Mouse (Mus musculus) spleen, adult 12 weeks (tissue): Measurements from ENCODE around the gene Pitpnb.

Source experiments
- DNase-seq: peaks from one replicate; pipeline ENCODE4 v3.0.0; 2022; ENCODE audit warnings: low spot score

Pitpnb gene

DNA sequence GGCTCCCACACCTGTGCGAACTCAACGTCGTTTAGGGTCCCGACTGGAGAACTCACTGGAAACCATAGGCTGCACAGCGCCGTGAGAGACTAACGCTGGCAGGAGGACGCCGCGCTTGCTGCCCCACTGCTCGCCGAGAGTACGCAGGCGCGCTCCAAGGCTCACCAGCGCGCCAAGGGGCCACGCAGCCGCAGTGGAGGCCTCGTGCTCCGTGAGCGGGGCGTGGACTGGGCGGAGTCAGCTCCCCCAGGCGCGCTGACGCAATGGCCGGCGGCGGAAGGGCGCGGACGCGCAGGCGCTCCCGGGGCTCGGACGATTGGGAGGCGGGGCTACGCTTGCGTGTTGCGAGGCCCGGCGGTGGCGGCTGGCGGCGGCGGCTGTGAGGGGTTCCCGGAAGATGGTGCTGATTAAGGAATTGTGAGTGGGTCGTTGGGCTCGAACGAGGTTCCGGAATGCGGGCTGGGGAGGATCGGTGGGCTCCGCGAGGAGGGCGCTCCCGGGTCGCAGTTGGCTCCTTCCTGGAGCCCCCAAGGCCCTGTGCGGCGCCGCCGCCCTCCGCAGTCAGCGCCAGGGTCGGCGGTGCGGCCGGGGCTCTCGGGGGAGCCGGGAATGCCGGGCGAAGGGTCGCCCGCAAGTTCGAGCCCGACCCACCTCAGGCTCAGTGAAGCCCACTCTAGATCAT lies at the start of gene Pitpnb:
Gene Pitpnb, plus strand, starts transcription at position 347 of the 682 bp plus-strand sequence.
- peak; percentile 98 for DNase-seq

DNA sequence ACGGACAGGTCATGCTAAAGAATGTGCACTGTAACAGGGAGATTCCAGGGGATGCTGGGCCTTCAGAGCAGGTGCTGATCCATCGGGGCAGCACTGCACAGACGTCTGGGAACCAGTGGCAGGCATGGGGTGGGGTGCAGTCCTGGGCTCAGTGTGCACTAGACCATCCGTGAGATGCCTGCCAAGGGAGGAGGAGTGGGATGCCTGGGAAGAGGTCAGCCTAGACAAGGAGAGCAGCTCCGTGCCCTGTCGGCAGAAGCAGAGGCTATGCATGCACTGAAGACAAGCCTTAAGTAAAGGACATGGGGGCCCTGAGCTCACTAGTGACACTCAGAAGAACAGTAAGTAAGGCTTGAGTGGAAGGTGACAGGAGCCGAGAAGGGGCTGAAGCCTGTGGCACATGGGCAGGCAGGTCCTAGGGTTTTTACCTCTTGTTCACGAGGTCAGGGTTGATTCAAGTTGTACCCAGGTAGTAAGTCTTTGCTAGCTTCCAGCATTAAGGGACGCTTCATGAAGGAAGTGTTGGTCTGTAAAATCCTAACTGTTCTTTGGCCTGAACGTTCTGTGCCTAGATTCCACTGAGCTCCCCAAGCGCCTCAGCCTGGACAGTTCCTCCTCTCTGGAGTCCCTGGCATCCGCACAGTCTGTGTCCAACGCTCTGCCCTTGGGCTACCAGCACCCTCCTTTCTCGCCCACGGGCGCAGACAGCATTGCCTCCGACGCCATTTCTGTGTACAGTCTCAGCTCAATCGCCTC lies 46.0 kb upstream of the Pitpnb start:
- no peak for DNase-seq

DNA sequence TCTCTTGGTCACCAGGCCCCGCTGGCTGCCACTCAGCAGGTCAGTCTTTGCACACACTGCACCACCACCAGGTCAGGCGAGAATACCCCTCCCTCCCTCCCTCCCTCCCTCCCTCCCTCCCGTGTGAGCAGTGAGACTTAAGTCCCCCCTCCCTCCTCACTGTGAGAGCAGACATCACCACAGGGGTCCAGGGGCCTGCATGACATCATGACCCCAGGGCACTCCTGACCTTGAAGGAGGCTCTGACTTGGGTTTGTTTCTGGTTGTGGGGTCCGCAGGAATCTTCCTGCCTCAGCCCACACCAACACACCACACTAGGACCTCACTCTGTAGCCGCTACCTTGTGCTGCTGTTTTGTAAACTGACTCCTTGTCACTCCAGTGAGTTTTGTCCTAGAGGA lies 43.0 kb upstream of the Pitpnb start:
- no peak for DNase-seq

DNA sequence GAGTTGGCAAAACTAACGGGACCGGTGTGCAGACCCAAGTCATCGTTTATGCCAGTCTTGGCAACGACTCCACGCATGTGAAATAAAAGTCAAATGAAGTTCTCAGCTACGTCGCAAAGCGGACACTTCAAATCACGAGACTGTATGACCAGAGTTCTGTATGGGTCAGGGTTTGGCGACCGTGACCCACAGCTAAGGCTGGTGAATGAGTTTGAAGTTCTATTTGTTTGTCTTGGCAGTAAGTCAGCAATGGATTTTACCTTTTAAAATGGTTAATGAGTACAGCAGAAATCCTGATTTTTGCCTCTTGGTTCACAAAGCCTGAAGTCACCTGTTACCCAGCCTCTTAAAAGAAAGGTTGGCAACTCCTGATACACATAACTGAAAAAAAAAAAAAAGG lies 42.1 kb upstream of the Pitpnb start:
- no peak for DNase-seq

DNA sequence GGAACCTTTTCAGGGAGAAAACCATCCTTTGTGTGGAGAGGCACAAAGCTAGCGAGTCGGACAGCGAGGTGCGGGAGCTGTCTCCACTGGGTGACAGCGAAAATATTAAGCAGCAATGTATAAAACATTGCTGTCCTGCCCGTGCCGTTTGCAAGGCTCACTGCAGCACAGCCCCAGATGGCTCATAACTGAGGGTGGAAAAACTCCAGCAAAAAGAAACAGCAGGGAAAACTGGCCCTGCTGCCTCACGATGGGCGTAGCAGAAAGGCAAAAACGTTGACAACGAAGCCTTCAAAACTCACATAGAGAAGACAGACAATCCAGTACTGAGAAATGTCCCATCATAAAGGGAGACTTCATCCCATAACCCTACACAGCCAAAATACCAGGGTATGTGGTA lies 40.5 kb upstream of the Pitpnb start:
- no peak for DNase-seq

DNA sequence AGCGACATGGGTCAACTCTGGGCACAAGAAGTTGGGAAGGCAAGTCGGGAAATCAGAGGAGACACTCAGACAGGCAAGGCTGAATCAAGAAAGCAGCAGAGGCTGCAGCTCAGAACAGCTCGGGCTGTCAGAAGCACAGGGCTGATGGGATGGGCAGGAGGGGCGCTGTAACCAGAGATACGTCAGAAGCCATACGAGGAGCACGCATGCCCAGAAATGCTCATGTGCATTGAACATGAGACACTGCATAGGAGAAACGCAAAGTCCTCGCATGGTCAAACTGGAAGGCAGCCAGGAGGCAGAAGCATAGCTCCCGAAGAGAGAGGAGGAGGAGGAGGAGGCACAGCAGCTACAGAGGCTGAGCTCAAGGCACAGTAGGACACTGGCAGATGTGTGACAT lies 38.9 kb upstream of the Pitpnb start:
- DNase-seq: no peak

DNA sequence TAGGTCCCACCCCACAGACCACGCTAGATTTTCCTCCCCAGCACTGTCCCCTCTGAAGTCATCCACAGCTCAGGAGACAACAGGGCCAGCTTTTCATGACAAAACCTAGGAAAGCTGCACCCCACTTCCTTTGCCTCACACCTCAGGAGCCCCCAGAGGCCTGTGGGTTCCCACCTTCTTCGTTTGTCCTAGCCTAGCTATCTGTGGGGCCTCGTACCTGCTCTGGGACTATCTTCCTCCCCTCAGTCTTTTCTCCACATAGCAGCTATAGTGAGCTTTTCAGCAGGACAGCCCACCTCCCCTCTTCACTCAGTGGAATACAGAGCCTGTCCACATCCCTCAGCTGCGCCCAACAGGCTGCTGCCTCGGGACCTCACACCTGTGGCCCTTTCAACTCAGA lies 32.8 kb upstream of the Pitpnb start:
- no peak for DNase-seq

DNA sequence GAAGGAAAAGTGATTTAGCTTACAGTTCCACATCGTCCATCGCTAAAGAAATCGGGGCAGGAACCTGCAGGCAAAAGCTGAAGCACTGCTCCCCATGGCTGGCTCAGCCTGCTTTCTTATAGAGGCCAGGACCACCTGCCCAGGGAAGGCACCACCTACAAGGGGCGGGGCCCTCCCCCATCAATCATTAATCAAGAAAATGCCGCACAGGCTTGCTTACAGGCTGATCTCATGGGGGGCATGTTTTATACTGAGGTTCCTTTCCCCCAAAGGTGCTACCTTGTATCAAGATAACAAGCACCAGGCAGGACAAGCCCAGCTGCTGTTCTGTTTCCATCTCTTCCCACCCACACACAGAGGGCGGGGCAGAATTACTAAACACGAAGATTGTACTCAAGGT lies 31.9 kb upstream of the Pitpnb start:
- no peak for DNase-seq

DNA sequence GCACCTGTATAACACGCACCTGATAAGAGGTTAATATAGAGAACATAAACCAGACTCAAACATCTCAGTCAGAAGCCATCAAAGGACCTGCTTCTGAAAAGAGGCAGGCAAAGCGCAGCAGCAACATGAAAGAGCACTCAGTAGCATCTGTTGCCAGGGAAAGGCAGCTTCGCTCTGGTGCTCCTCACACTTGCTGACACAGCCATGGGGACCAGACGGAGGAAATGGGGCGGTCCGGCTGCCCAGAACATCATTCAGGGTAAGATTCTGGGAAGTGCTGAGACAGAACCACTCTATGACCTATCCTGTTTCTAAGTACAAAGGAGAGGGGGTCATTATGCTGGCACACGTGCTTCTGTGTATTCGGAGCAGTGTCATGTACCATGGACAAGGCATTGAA lies 29.8 kb upstream of the Pitpnb start:
- DNase-seq: no peak

DNA sequence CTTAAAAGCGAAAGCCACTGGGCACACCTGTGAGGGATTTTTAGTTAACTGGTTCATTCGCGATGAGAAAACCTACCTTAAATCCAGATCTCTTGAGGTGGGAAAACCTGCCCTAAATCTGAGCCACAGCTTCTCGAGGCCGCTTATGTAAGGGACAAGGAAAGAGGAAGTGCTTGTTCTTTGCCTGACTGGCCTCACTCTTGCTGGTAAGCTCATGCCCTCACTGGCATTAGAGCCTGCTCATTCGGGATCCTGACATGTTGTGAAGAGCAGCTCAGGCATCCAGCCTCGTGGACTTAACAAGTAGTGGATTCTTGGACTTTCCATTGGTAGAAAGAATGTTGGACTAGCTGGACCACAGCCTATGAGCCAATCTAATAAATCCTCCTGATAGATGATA lies 28.8 kb upstream of the Pitpnb start:
- no peak for DNase-seq

DNA sequence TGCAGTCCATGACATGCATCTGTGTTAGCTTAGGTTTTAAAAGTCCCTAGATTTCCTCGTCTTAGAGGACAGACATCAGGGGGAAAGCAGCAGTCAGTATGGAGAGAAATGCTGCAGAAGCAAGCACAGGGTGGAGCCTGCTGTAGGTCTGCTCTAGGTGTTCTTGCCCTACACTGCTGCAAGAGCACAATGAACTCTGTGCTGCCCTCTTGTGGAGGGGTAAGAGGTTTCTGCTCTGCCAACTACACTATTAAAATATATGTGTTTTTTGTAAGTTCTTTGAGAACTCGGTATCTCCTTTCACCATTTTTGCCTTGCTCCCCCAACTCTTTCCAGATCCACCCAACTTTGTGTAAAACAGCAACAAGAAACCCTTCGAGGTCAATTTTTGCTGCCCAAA lies 25.8 kb upstream of the Pitpnb start:
- no peak for DNase-seq

DNA sequence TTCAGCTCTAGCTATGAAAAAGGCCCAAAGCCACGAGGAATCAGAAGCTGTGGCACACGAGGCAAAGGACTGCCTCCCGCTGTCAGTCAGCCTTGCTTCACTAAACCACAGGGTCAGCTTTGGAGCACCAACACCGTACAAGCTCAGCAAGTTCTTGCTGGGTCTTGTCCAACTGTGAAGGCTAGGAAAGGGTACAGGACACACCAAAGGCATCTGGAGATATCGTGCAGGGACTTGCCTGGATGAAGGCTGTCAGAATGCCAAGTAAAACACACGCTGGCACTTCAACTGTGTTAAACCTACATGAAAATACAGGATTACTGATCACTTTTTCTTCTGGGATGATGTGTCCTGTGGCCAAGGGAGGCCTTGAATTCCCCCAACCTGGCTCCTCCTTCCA lies 20.4 kb upstream of the Pitpnb start:
- DNase-seq: no peak

DNA sequence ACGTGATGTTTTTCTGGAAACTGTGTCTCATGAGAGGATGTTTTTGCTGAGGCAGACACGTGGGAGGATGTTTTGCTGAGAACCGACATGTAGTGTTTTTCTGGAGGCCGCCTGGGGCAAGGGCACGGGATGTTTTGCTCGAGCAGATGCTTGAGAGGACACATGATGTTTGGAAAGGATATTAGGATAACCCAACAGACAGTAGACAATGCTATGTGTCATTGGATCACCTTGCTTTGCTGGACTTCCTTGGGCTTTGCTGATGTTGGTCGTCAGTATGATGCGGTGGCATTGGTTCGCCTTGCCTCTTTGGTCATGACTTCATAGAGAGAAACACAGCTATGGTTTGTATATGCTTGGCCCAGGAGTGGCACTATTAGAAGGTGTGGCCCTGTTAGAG lies 16.7 kb upstream of the Pitpnb start:
- DNase-seq: no peak

DNA sequence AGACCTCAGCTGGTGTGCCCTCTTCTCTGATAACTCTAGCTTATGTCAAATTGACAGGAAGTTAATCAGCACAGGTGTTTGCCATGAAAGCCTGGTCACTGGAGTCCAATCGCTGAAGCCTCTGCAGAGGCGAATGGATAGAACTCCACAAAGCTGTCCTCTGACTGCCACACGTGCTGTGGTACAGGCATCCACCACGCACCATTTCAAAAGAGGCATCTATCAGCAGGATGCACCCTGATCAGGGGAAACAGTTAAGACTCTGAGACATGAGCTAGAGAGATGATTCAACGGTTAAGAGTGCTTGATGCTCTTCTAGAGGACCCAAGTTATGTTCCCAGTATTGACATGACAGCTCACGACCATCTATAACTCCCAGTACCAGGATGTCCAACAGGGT lies 15.5 kb upstream of the Pitpnb start:
- DNase-seq: no peak

DNA sequence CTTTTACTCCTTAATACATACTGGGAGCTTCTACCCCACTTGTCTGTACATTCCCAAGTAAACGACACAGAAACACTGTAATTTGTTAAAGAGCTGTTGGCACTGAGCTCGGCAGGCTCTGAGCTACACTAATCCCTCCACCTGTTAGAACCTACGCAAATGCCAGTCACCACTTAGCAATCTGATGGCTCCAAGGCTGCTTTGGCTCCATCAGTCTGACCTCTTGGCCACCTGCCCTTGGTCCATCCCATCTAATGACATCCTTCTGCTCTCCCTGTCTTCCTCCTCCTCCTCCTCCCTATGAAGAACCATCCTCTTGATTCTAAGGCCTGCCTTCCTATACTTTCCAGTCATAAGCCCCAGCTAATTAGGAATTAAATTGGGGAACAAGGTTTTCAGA lies 13.0 kb upstream of the Pitpnb start:
- no peak for DNase-seq

DNA sequence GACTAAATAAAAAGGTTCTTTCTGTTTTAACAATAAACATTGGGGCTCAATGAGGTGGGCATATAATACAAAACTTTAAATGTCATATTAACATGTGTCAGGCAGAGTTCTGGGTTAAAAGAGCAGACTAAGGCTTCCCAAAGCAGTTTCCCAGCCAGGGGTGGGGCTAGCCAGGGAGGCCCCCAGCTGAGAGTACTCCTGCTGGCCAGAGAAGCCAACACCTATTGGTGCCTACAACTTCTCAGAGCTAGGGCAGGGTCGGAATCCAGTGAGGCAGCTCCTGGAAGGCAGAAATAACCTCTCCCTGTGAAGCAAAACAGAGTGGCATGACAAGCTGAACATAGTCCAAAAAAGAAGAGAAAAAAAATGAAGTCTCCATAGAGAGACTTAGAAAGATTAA lies 11.6 kb upstream of the Pitpnb start:
- no peak for DNase-seq

DNA sequence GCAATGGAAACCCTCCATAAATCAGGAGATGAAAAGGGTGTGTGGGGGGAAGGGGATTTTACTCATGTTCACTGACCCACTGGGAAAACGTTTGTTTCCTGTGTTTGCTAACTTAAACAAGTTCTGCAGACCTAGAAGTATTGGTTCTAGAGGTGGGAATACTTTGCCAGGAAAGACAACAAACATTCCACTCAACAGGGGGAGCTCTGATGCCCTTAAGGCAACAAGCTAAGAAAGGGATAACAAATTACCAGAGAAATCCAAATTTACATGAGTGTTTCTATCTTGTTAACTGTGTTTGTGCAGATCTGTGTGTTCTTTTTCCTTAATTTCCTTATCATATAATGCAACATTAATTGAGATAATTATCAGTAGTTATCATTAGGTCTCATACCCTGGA lies 4.8 kb upstream of the Pitpnb start:
- DNase-seq: no peak

DNA sequence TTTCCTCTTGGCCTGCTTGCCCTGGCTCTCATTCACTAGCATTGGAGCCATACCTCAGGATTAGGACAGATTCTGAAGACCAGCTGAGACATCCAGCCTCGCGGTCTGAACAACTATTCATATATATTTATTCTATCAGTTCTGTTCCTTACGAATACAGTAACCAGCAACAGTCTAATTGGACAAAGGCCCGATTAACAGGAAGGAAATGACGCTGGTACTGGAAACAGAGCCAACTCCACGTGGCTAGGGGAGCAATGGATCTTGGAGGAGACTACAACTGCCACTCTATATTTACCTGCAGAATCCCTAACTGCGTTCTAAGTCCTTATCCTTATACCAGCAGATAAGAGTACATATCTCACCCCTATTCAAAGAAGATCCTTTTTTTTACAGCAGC lies 3.1 kb upstream of the Pitpnb start:
- no peak for DNase-seq

DNA sequence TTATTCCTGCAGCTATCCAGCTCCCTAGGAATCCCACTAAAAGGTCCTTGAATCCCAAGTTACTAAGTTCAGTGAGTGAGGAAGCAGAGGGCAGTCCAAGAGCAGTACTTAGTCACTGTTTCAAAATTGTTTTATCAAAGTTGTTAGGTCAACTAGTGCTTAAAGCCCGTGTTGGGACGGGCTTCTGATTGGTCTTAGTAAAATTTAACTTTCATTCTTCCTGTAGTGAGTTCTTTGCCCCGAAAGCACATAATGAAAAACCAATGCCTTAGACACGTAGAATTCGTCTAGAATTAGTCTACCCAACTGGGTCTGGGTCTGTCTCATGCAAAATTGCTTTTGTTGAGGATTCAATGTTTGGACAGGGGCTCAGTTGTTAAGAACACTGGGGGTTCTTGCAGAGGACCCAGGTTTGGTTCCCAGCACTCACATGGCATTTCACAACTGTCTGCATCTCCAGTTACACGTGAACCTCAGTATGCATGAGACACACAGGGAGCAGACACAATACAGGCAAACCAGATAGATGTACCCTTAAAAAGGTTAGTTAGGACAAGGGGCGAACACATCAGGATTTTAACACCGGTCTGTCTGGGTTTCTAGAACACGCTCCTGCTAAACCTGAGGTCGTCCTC lies 664 bp upstream of the Pitpnb start:
- no peak for DNase-seq

DNA sequence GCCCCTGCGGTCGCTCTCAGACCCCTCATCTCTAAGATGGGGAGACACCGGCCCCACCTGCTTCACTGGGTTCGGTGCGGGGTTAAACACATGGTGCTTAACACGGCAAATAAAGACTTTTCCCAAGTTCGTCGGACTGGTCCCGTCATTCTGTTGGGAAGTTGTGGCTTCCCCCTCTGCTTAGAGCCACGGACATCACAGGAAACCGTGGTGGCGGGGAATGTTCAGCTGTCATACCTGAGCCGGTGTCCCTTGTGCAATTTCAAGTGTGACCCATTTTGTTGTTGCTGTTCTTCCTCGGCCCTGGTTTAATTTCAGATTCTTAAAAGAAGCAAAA lies 504 bp downstream of the Pitpnb start:
- no peak for DNase-seq

DNA sequence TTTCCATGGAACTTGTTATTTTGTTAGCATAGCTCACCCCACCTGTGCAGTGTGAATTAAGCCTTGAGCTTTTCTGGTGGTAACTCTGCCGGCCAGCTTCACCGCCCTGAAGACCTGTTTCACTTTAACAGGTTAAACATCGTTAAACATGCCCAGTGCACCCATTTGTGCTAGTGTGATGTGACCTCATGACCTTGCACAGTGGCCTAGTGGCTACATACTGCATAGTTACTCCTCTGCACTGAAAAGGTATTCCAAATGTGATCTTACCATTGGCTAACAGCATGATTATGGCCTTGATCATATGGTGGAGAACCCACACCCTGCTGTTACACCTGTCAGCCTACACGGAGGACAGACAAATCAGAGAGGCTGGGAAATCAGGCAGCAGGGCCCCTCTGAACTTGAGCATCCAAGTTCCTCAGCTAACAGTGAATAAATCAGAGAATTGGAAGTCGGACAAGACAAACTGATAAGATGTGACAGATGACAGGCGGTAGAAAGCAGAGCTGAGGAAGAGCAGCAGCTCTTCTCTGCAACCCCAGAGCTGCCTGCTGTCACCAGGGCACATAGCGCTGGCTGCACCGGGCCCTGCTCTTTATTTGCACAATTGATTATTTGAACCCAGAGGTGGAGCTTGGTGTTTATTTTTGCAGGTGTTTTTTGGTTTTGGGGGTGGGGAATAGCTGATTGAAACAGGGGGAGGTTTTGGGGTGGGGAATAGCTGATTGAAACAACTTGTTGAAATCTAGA lies 5.6 kb downstream of the Pitpnb start:
- DNase-seq: no peak

DNA sequence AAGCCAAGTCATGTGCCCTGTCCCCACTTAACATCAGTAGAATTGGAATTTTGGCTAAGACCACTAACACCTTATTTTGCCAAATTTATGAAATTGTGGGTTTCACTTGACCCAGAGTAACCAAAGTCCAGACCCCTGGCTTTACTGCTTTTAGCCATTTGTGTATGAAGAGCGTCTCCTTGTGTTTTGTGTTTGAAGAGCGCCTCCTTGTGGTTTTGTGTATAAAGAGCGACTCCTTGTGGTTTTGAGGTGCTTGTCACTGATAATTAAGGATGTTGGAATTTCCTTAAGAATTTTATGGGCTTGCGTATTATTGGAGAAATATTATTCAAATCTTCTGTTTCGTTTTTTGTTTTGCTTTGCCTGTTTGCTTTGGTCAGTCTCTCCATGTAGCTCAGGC lies 11.0 kb downstream of the Pitpnb start:
- no peak for DNase-seq
